Mouse (Mus musculus): Measurements from ENCODE around the gene Mphosph8. TPM values are rescaled to one million over a fixed set of nuclear protein-coding genes. Genes with fewer than 3 reads are reported as not detected.

Gene Mphosph8
- total RNA-seq, 2 experiments from 2014 or later: 10.7 to 13.4 TPM

Other genes with a start within 250 kb of the Mphosph8 start
- gene Cenpj, start 92.8 kb upstream of the Mphosph8 start, total RNA-seq (2021): 1 to 10 TPM; 2.0 to 2.5 TPM
- 10 to 100 TPM; 12.0 to 13.2 TPM for gene Parp4, start 92.6 kb upstream of the Mphosph8 start, total RNA-seq (2021)
- gene Pspc1, start 110.1 kb downstream of the Mphosph8 start, total RNA-seq (2021): 1 to 10 TPM; 6.3 to 8.8 TPM
- gene Zmym5, start 143.5 kb downstream of the Mphosph8 start, total RNA-seq (2021): 10 to 100 TPM; 12.8 to 18.5 TPM
- gene Zmym2, start 218.4 kb downstream of the Mphosph8 start, total RNA-seq (2021): 10 to 100 TPM; 30.5 to 34.2 TPM